Mouse (Mus musculus) myocyte (in vitro differentiated cells): ENCODE results near the gene Rpl26.

Experiments
- E2F4 ChIP-seq: IDR thresholded peaks from one replicate; pipeline ENCODE4 v1.6.1; 2011; ENCODE audit warnings: mild to moderate bottlenecking, control low read depth, moderate library complexity; ENCODE audit not compliant: insufficient read depth
- MYOD1 ChIP-seq, 3 experiments: IDR thresholded peaks; one replicate each; pipeline ENCODE4 v1.6.1; 2011; ENCODE audit warnings: control low read depth in 2 of 3, low read depth in 2 of 3, mild to moderate bottlenecking in 2 of 3, moderate library complexity in 1 of 3; ENCODE audit not compliant: insufficient read length in 2 of 3, control insufficient read depth in 1 of 3
- MYOG ChIP-seq, 3 experiments: IDR thresholded peaks; one replicate each; pipeline ENCODE4 v1.6.1; 2011; ENCODE audit warnings: control low read depth in 2 of 3, low read depth in 2 of 3, mild to moderate bottlenecking in 2 of 3; ENCODE audit not compliant: insufficient read length in 2 of 3, control insufficient read depth in 1 of 3, insufficient read depth in 1 of 3
- POLR2A ChIP-seq: IDR thresholded peaks from one replicate; pipeline ENCODE4 v1.6.1; 2011; ENCODE audit warnings: low read depth, mild to moderate bottlenecking, control low read depth, moderate library complexity; ENCODE audit not compliant: insufficient read length
- REST ChIP-seq: IDR thresholded peaks from one replicate; pipeline ENCODE4 v1.6.1; 2011; ENCODE audit warnings: mild to moderate bottlenecking, control low read depth, moderate library complexity; ENCODE audit not compliant: insufficient read depth, insufficient read length
- SRF ChIP-seq: IDR thresholded peaks from one replicate; pipeline ENCODE4 v1.6.1; 2011; ENCODE audit warnings: low read depth; ENCODE audit not compliant: control insufficient read depth, insufficient read length
- TCF12 ChIP-seq: IDR thresholded peaks from one replicate; pipeline ENCODE4 v1.6.1; 2011; ENCODE audit warnings: mild to moderate bottlenecking, control low read depth; ENCODE audit not compliant: poor library complexity, insufficient read depth, severe bottlenecking
- TCF3 ChIP-seq: IDR thresholded peaks from one replicate; pipeline ENCODE4 v1.6.1; 2011; ENCODE audit warnings: low read depth, control low read depth; ENCODE audit not compliant: insufficient read length
- USF1 ChIP-seq: IDR thresholded peaks from one replicate; pipeline ENCODE4 v1.6.1; 2011; ENCODE audit warnings: low read depth, mild to moderate bottlenecking, control low read depth, moderate library complexity

GRCm38 (mm10) chr11:68882107-68882506, 19.3 kb upstream of the Rpl26 start:
- TF ChIP-seq TCF12 = no peak
- TF ChIP-seq E2F4 = no peak
- TF ChIP-seq POLR2A = no peak
- no peak for TF ChIP-seq TCF3
- TF ChIP-seq USF1 = no peak
- no peak for TF ChIP-seq REST
- TF ChIP-seq MYOD1 (IDR thresholded peaks at IDR 0.05; ENCODE audit: control insufficient read depth in 1 of 3, insufficient read length in 2 of 3, low read depth in 2 of 3) = no peak
- no peak for TF ChIP-seq MYOG (IDR thresholded peaks at IDR 0.05; ENCODE audit: control insufficient read depth in 1 of 3, insufficient read depth in 1 of 3, insufficient read length in 2 of 3, low read depth in 2 of 3)
- no peak for TF ChIP-seq SRF
